Mouse (Mus musculus): ENCODE measurements around the gene Cxcl15.

- TF ChIP-seq CTCF (IDR thresholded peaks at IDR 0.05; ENCODE audit: control insufficient read depth, insufficient read depth, insufficient read length) (no peak), FOSL1 (IDR thresholded peaks at IDR 0.05; ENCODE audit: insufficient read depth, low read length, poor library complexity, severe bottlenecking) (no peak), USF1 (IDR thresholded peaks at IDR 0.05; ENCODE audit: low read depth) (no peak), MYOD1 (IDR thresholded peaks at IDR 0.05; ENCODE audit: control insufficient read depth, insufficient read length, low read depth) (no peak)
Observed at GRCm38 (mm10) chr5:90771369-90771768, 23.0 kb upstream of the Cxcl15 start.

Data from C2C12 (cell line).